Mouse (Mus musculus) left cerebral cortex, adult 18-20 months (tissue): Measurements from ENCODE around the gene 2610318N02Rik. TPM values are rescaled to one million over a fixed set of nuclear protein-coding genes. Genes with fewer than 3 reads are reported as not detected.
"Not testable (repeated sequence)": the region's sequence is repeated elsewhere in the genome, so short reads cannot be mapped to it uniquely, and the experiment has no call there.

ENCODE experiments used
- DNase-seq, 2 experiments: peaks; one replicate each; pipeline ENCODE4 v3.0.0; 2021 to 2022; ENCODE audit warnings: low spot score in 2 of 2, mixed read lengths in 1 of 2
- long read RNA-seq, 2 experiments: library from polyadenylated mRNA; stranded (forward); transcript quantifications; one replicate each; pipeline ENCODE4 v2.0.0; 2021
- total RNA-seq, 2 experiments: library from RNA; stranded (reverse); gene quantifications; 2 replicates each; pipeline ENCODE4 v1.2.3; 2021

Gene 2610318N02Rik
- 1 to 10 TPM; 2.4 to 3.9 TPM for total RNA-seq
- long read RNA-seq, experiment 1, partial matches to known transcripts = 0 of 1 reads
- long read RNA-seq, experiment 1, other reads (novel, unspliced or antisense) = 1 of 1 reads
- long read RNA-seq, experiment 2, partial matches to known transcripts = 0 of 1 reads
- long read RNA-seq, experiment 2, other reads (novel, unspliced or antisense) = 0 of 1 reads

GRCm38 (mm10) chr16:17124871-17125520 lies at the start of gene 2610318N02Rik:
Gene 2610318N02Rik (minus strand): TSS chr16:17125167.
- peak; percentile 53 to 67 for DNase-seq

- no peak for DNase-seq
Observed at GRCm38 (mm10) chr16:17168049-17168448, 43.1 kb upstream of the 2610318N02Rik start.

- DNase-seq = no peak
Observed at GRCm38 (mm10) chr16:17167179-17167578, 42.2 kb upstream of the 2610318N02Rik start.

GRCm38 (mm10) chr16:17165478-17165877 lies 40.5 kb upstream of the 2610318N02Rik start:
- DNase-seq = not testable (repeated sequence)

DNA sequence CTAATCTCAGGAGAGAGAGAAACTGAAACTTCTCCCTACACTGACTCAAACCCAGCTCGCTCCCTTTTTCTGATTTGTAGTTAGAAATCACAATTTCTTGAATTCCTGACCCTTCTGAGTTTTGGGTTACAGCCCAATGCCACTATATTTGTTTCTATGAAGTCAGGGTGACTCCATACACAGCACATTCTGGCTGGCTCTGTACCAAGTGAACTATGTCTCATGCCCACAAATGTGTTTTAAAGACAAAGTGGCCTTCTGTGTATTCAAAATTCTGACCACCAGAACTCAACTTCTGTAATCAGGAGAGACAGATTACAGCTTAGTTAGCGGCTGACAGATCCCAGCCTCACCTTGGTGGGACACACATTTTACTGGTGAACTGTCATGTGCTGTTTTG lies 29.4 kb upstream of the 2610318N02Rik start:
- no peak for DNase-seq

DNA sequence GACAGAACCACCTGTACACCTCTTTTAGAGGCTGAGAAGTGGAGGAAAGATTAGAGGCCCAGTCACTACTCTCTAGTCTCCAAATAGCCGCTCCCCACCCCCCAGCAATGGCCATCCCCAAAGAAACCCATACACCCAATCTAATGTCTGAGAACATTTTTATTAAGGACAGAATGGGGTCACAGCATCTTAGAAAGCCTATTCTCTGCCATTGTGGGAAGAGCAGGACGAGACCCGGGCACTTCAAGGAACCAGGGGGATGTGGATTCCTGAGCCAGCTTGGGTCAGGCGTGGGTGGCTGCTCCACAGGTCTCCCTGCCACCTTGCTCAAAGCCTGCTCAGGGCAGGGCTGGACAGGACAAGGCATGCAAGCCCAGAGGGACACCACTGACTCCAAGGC lies 26.9 kb upstream of the 2610318N02Rik start:
- DNase-seq = no peak

GRCm38 (mm10) chr16:17150520-17151258 lies 25.7 kb upstream of the 2610318N02Rik start:
- DNase-seq = no peak

GRCm38 (mm10) chr16:17148084-17148483 lies 23.1 kb upstream of the 2610318N02Rik start:
- no peak for DNase-seq

DNA sequence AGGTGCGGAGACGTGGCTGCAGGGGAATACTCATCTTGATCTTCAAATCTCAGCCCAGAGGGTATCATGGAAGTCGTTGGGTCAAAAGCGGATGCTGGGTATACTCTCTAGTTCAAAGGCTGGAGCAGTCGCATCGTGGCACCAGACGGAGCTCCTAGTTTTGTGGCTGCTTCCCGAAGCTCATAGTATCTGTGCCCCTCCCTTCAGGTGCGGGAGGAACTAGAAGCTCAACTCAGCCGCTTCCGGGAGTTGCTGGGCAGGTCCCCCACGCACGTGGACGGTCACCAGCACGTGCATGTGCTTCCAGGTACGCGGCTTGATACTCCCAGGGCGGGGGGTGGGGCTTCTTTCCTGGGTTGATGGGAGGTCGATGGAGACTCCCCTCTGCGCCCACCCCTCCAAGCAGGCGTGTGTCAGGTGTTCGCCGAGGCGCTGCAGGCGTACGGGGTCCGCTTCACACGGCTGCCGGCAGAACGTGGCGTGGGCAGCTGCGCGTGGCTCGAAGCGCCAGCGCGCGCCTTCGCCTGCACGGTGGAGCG lies 22.5 kb upstream of the 2610318N02Rik start:
- DNase-seq = peak; percentile 24 to 32

- peak; percentile 72 to 82 for DNase-seq
Observed at GRCm38 (mm10) chr16:17146772-17147235, 21.8 kb upstream of the 2610318N02Rik start, which contains the start of gene Ccdc116. Gene Ccdc116 (minus strand): TSS chr16:17147229.

DNA sequence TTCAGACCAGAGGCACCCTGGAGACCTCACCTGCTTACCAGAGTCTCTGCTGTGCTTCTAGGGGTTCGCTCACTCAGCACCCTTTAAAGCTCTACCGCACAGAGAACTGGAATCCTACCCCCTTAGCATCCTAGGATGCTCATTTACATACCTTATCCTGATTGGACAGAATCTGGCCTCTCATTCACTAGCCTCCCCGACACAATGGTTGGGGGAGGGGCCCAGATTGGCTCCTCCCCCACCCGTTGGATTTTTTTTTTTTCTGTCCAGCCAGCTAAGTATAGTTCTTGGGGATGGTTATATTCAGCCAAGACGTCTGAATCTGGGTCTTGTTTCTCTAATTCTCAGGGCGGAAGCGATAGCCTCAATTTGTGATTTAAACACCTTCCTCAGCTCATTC lies 19.4 kb upstream of the 2610318N02Rik start, which contains the start of gene Ydjc:
TSS of gene Ydjc (plus strand) at position 283 of the 400 bp plus-strand sequence.
- DNase-seq = no peak

DNA sequence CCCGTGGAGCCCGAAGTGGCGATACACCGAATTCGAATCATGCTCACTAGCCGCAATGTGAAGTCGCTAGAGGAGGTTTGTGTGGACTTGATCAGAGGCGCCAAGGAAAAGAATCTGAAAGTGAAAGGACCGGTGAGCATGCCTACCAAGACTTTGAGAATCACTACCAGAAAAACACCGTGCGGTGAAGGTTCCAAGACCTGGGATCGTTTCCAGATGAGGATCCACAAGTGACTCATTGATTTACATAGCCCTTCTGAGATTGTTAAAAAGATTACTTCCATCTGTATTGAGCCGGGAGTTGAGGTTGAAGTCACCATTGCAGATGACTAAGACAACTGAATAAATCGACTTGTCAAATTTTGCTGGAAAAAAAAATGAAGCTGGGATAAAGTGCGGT lies 12.4 kb upstream of the 2610318N02Rik start:
- no peak for DNase-seq

GRCm38 (mm10) chr16:17132906-17133200 lies 7.9 kb upstream of the 2610318N02Rik start:
- DNase-seq = no peak

DNA sequence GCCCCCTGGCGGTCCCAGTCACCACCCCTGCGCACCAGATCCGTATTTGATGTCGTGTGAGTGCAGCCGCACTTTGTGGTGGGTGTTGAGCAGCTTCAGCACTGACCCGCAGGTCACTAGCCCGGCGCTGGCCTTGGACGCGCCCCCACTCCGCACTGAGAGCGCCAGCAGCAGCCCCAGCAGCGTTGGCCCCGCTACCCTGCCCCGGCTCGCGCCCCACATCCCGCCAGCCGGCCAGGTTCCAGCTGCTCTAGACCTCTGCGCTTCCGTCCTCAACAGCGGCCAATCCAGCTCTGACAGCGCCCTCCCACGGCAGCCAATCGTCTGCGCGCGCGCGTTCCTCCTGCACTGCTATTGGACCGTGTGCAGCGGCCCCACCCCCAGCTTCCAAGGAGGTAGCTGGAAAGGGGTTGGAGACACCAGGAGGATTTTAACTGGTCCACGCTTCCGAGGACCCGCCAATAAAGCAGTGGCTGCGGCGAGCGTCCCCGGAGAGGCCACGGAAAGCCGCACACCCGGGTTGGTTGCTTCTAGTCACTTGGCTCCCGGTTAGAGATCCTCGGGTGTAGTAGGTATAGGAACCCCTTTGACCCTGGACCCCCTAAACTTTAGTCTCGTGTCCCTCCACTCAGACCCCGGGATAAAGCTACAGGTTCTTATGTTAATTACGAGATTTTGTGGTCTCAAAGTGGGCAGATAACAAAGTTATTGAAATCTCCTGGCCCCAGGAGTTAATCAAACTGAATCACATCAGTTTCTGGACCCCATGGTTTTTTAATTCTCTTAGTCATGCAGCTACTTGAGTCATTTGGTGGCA lies 7.3 kb upstream of the 2610318N02Rik start, which contains the start of gene Sdf2l1:
TSS of gene Sdf2l1 (minus strand) at position 295 of the 817 bp plus-strand sequence.
- peak; percentile 98 to 99 for DNase-seq

- DNase-seq = peak; percentile 20 to 39
Observed at GRCm38 (mm10) chr16:17131191-17132088, 6.5 kb upstream of the 2610318N02Rik start.

GRCm38 (mm10) chr16:17127292-17127691 lies 2.3 kb upstream of the 2610318N02Rik start:
- DNase-seq = peak; percentile 40 to 41

- no peak for DNase-seq
Observed at GRCm38 (mm10) chr16:17124119-17124870, 672 bp downstream of the 2610318N02Rik start.

- no peak for DNase-seq
Observed at GRCm38 (mm10) chr16:17121569-17121968, 3.4 kb downstream of the 2610318N02Rik start.

- DNase-seq = no peak
Observed at GRCm38 (mm10) chr16:17117309-17117799, 7.6 kb downstream of the 2610318N02Rik start.
